ENCODE assay signal across 35 mouse cellular contexts in genomic region chr14:61953029-61953428, GRCm38 (mm10).
"Had no signal": no experiment of that assay in that cellular context is flagged by ENCODE, and none has a peak within 500 bp of the region (broad histone marks: within the 10 kb centered on the region; RNA-seq: fewer than 3 reads in every experiment).

No protein-coding gene starts in this region.

- H3K27ac ChIP-seq: heart, embryonic 10.5 days; heart, embryonic 13.5 days; heart, embryonic 15.5 days; hindbrain, embryonic 10.5 days; hindbrain, embryonic 12.5 days; hindbrain, embryonic 13.5 days; hindbrain, embryonic 14.5 days; hindbrain, embryonic 15.5 days; hindbrain, postnatal 0 days; intestine, embryonic 15.5 days; kidney, embryonic 15.5 days; kidney, postnatal 0 days; layer of hippocampus, adult 2 months had no signal

- H3K4me2 ChIP-seq: heart, embryonic 11.5 days; heart, embryonic 12.5 days; heart, embryonic 13.5 days; heart, embryonic 15.5 days; hindbrain, embryonic 12.5 days; hindbrain, embryonic 13.5 days; hindbrain, embryonic 14.5 days; hindbrain, embryonic 15.5 days; intestine, embryonic 15.5 days; kidney, embryonic 15.5 days had no signal

- H3K27me3 ChIP-seq: heart, embryonic 12.5 days; heart, embryonic 13.5 days; heart, embryonic 15.5 days; hindbrain, embryonic 12.5 days; hindbrain, embryonic 13.5 days; hindbrain, embryonic 15.5 days; intestine, embryonic 15.5 days; kidney, embryonic 15.5 days had no signal

- H3K4me3 ChIP-seq: heart, embryonic 10.5 days; heart, embryonic 12.5 days; heart, embryonic 13.5 days; heart, embryonic 15.5 days; hindbrain, embryonic 10.5 days; hindbrain, embryonic 12.5 days; hindbrain, embryonic 13.5 days; hindbrain, embryonic 15.5 days; intestine, embryonic 15.5 days; kidney, embryonic 15.5 days; layer of hippocampus, adult 2 months had no signal

- ATAC-seq: hindbrain, embryonic 16.5 days; hindbrain, postnatal 0 days; inflammation-experienced regulatory T-cells, adult 6 months; intestine, embryonic 15.5 days; intestine, embryonic 16.5 days; intestine, postnatal 0 days had no signal

- H3K9ac ChIP-seq: heart, embryonic 12.5 days; heart, embryonic 13.5 days; heart, embryonic 15.5 days; hindbrain, embryonic 12.5 days; hindbrain, embryonic 13.5 days; hindbrain, embryonic 14.5 days; hindbrain, embryonic 15.5 days; intestine, embryonic 15.5 days; kidney, embryonic 15.5 days had no signal

- H3K4me1 ChIP-seq: heart, embryonic 15.5 days had no signal

- DNase-seq: heart, postnatal 10 days; heart, postnatal 14 days; heart, postnatal 36 days; heart, postnatal 4 days; kidney, adult 11 months; kidney, adult 18-20 months; kidney, adult 2 months; kidney, adult 8-10 months; kidney, adult 9 months; kidney, postnatal 10 days; kidney, postnatal 14 days; kidney, postnatal 25 days; kidney, postnatal 36 days; kidney, postnatal 4 days; layer of hippocampus, adult 9-11 months; layer of hippocampus, postnatal 36 days had no signal

- H3K36me3 ChIP-seq: heart, embryonic 10.5 days; heart, embryonic 12.5 days; heart, embryonic 13.5 days; heart, embryonic 15.5 days; hindbrain, embryonic 10.5 days; hindbrain, embryonic 12.5 days; hindbrain, embryonic 13.5 days; hindbrain, embryonic 15.5 days; intestine, embryonic 15.5 days; kidney, embryonic 15.5 days had no signal

- H3K9me3 ChIP-seq: heart, embryonic 10.5 days; heart, embryonic 12.5 days; heart, embryonic 13.5 days; heart, embryonic 15.5 days; hindbrain, embryonic 10.5 days; hindbrain, embryonic 12.5 days; hindbrain, embryonic 13.5 days; hindbrain, embryonic 15.5 days; intestine, embryonic 15.5 days; kidney, embryonic 15.5 days had no signal
